Mouse (Mus musculus) limb, embryonic 15.5 days (tissue): ENCODE results near the gene Gm17542. TPM values are rescaled to one million over a fixed set of nuclear protein-coding genes. Genes with fewer than 3 reads are reported as not detected.

Source experiments
- ATAC-seq: fragments of 200-750 bp; cut with Nextera tagmentation; 2 replicates; pipeline ENCODE4 v1.8.0; 2017; ENCODE audit warnings: low read depth, moderate TSS enrichment; ENCODE audit not compliant: insufficient number of reproducible peaks, low FRiP score, low TSS enrichment
- H3K27ac ChIP-seq: fragments of 300-500 bp; sonication (generic); 2 replicates; pipeline ENCODE4 v1.5.1; 2015; ENCODE audit warnings: moderate library complexity, mild to moderate bottlenecking, inconsistent platforms
- H3K27me3 ChIP-seq: fragments of 300-500 bp; sonication (generic); 2 replicates; pipeline ENCODE4 v1.6.1; 2015; ENCODE audit warnings: inconsistent platforms
- H3K36me3 ChIP-seq: fragments of 300-500 bp; sonication (generic); 2 replicates; pipeline ENCODE4 v1.6.1; 2015; ENCODE audit warnings: inconsistent platforms
- H3K4me1 ChIP-seq: fragments of 300-500 bp; sonication (generic); 2 replicates; pipeline ENCODE4 v1.6.1; 2015; ENCODE audit warnings: inconsistent platforms
- H3K4me2 ChIP-seq: fragments of 300-500 bp; sonication (generic); 2 replicates; pipeline ENCODE4 v1.6.1; 2015; ENCODE audit warnings: mild to moderate bottlenecking, inconsistent platforms
- H3K4me3 ChIP-seq: fragments of 300-500 bp; sonication (generic); 2 replicates; pipeline ENCODE4 v1.5.1; 2015; ENCODE audit warnings: mild to moderate bottlenecking, inconsistent platforms
- H3K9ac ChIP-seq: fragments of 300-500 bp; sonication (generic); 2 replicates; pipeline ENCODE4 v1.6.1; 2015; ENCODE audit warnings: inconsistent platforms
- H3K9me3 ChIP-seq: fragments of 300-500 bp; sonication (generic); 2 replicates; pipeline ENCODE4 v1.6.1; 2016; ENCODE audit warnings: inconsistent platforms
- WGBS: fragments of 180-500 bp; shearing (Covaris S2); methylation state at CpG from one replicate; pipeline ENCODE4 v1.1.7; 2015; 5-methylcytosine and 5-hydroxymethylcytosine counted together
- polyA plus RNA-seq: library from polyadenylated mRNA; unstranded; fragments of >200 nt; fragmentation: Nextera tagmentation; extraction: Ambion mirVana; gene quantifications from 2 replicates; pipeline ENCODE4 v1.2.1, GENCODE M21; 2015

Gm17542 gene
- polyA plus RNA-seq, 1 experiment from 2014 or later = not detected

DNA sequence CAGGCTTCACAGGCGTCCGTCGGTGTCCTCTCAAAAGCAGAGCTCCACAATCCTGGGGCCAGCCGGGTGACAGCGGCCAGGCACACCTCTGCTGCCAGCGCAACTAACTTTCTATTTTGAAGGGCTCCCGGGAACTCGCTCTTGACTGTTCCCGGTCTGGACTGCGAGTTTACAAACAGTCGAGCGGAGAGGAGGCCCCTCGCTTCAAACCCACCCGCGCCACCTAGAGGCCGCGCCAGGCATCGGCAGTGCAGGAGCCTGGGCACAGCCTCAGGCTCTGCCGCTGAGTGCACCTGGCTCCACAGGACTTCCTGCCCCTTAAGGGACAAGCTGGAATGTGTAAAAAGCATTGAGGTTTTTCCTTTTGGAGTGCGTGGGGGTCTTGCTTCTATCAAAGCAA is 42.5 kb downstream of the Gm17542 start, which contains the start of gene Edar:
Gene Edar, minus strand, starts transcription at position 122 of the 400 bp plus-strand sequence.
- Histone ChIP-seq H3K9me3 (no peaks in the 10 kb centered on the region), H3K9ac (peak within 1 kb of the TSS; percentile 36; the same call in 1 of the 2 replicates), H3K4me3 (peak within 1 kb of the TSS; percentile 44), H3K27me3 (no peaks in the 10 kb centered on the region), H3K27ac (no peak within 1 kb of the TSS), H3K4me1 (0 out of 2 replicates have a peak, but pooled peaks cover 9% of the 10 kb centered on the region), H3K4me2 (peak within 1 kb of the TSS; percentile 57), H3K36me3 (no peaks in the 10 kb centered on the region)
- ATAC-seq = 0 out of 2 replicates have a peak, but pooled peaks have one; percentile 56
- WGBS = under 1% methylated on average over 20 of the region's 20 CpGs

DNA sequence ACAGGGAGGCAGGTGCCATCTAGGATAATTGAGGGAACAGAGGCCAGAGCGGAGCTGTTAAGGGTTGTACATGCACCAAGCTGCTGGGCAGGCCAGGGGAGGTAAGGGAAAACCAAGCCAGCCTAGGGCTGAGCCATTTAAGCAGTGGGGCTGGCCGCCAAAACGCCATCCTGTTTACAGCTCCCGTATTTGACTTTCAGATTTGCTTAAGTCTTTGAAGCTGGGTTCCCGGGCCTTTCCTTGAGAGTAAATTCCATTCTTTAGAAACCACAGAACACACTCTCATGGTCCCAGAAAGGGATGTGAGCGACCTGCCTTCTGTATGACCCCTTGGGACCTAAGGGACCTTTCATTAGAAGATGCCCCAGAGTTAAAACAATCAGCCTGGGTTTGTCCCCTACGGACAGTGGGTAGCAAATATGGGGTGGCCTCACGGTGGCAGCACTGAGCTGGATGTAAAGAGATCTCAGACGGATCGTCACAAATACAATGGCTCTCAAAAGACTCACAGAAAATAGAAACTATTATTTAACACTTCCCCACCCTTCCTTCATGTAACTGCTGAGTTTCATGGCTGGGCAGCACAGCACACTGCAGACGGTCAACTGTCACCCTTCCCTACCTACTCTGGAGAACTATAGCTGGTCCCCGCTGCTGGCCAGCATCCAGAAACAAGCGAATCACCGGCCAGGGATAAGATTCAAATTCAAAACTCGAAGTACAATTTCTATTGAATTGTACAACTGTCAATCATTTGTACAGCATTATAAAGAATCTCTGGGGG is 44.5 kb downstream of the Gm17542 start:
- Histone ChIP-seq H3K27ac (no peak overlapping the region), H3K9me3 (no peaks in the 10 kb centered on the region), H3K9ac (no peak overlapping the region), H3K4me1 (0 out of 2 replicates have a peak, but pooled peaks cover 9% of the 10 kb centered on the region), H3K27me3 (no peaks in the 10 kb centered on the region), H3K4me2 (peak overlapping the region; percentile 26; the same call in 1 of the 2 replicates), H3K4me3 (peak overlapping the region; percentile 14), H3K36me3 (no peaks in the 10 kb centered on the region)
- WGBS = 32% methylated on average over 15 of the region's 15 CpGs
- 0 out of 2 replicates have a peak, but pooled peaks have one; percentile 55 for ATAC-seq

DNA sequence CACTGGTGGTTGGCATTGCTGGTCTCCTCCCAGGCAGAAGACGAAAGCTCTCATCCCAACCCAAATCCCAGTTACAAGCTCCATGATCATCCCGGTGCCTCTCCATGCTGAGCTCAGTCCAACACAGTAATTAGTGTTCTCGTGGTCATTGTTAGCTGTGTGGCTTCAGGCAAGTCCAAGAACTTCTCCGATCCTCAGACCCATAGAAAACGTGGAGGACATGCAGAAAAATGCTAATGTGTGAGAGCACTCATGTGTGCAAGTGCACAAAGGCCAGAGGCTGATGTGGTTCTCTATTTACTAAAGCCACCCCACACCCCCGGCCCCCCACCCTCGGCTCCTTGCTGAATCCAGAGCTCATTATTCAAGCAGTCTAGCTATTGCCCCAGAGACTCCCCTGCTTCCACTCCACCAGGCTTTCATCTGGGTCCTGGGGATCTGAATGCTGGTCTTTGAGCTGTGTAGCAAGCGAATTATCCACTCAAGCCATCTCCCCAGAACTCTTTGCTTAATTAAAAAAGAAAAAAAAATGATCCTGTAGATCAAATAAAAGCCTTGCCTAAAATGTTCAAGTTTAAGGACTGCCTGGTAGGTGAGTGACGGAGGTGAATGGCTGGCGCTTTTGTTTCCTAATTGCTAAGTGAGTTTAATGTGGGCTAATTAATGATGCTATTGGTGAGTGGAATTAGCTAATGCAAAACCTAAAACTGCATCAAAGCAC is 45.3 kb downstream of the Gm17542 start:
- Histone ChIP-seq H3K9me3 (no peaks in the 10 kb centered on the region), H3K27me3 (no peaks in the 10 kb centered on the region), H3K4me2 (no peak overlapping the region), H3K4me1 (0 out of 2 replicates have a peak, but pooled peaks cover 9% of the 10 kb centered on the region), H3K36me3 (no peaks in the 10 kb centered on the region), H3K9ac (no peak overlapping the region), H3K27ac (no peak overlapping the region), H3K4me3 (no peak overlapping the region; the same call in 1 of the 2 replicates)
- 60% methylated on average over 10 of the region's 10 CpGs for WGBS
- no peak for ATAC-seq

DNA sequence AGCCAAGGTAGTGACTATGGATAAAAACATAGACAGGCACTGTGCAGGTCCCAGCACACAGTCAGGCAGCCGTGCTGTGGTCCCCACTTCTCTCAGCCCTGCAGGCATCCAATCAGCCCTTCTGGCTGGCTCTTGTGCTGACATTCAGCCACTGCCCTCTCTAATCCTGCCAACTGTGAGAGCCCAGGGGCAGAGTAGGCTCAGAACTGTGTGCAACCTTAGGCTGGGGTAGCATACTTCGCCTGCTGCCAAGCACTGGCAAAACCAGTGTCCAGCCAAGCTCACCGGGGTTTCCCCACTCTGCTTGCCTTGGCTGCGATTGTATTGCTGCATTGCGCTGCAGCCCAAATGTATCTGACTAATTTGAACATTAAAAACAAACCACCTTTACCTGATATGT is 54.1 kb downstream of the Gm17542 start:
- Histone ChIP-seq H3K4me1 (no peaks in the 10 kb centered on the region; the same call in 1 of the 2 replicates), H3K36me3 (no peaks in the 10 kb centered on the region), H3K4me3 (no peak overlapping the region), H3K27me3 (no peaks in the 10 kb centered on the region), H3K27ac (no peak overlapping the region), H3K4me2 (no peak overlapping the region), H3K9ac (no peak overlapping the region), H3K9me3 (no peaks in the 10 kb centered on the region)
- no peak for ATAC-seq
- WGBS = 68% methylated on average over 5 of the region's 5 CpGs

Other genes with a start within 250 kb of the Gm17542 start
- gene Ccdc138, start 220.3 kb downstream of the Gm17542 start, polyA plus RNA-seq = 8.2 TPM in 2 replicates
- gene Edar, start 42.6 kb downstream of the Gm17542 start, polyA plus RNA-seq = 2.6 and 3.4 TPM in 2 replicates
- 2.1 and 3.6 TPM in 2 replicates for gene Sh3rf3, start 95.1 kb upstream of the Gm17542 start, polyA plus RNA-seq